Mouse (Mus musculus) CH12.LX (cell line): Measurements from ENCODE around the gene Poln.

Experiments
- CHD2 ChIP-seq: IDR thresholded peaks from 2 replicates; pipeline ENCODE4 v1.6.1; 2011; ENCODE audit warnings: low read length, improper control_type of control experiment
- CTCF ChIP-seq, 2 experiments: IDR thresholded peaks in 1 of 2; conservative IDR thresholded peaks in 1 of 2; 2 replicates each; pipeline ENCODE4 v1.5.1; 2011 to 2012; ENCODE audit warnings: low read depth in 2 of 2, low read length in 2 of 2, improper control_type of control experiment in 1 of 2, inconsistent platforms in 1 of 2, mild to moderate bottlenecking in 1 of 2, moderate library complexity in 1 of 2
- HCFC1 ChIP-seq: IDR thresholded peaks from 2 replicates; pipeline ENCODE4 v1.6.1; 2012; ENCODE audit warnings: low read depth, mild to moderate bottlenecking, inconsistent platforms, low read length, improper control_type of control experiment
- MAZ ChIP-seq: IDR thresholded peaks from 2 replicates; pipeline ENCODE4 v1.6.1; 2012; ENCODE audit warnings: low read depth, mild to moderate bottlenecking, inconsistent platforms, low read length, improper control_type of control experiment, moderate library complexity
- MXI1 ChIP-seq: IDR thresholded peaks from 2 replicates; pipeline ENCODE4 v1.6.1; 2011; ENCODE audit warnings: mild to moderate bottlenecking, low read depth, low read length, improper control_type of control experiment
- TCF12 ChIP-seq: IDR thresholded peaks from 2 replicates; pipeline ENCODE4 v1.6.1; 2014; ENCODE audit warnings: low read depth, mild to moderate bottlenecking, inconsistent platforms, low read length, improper control_type of control experiment
- USF1 ChIP-seq: IDR thresholded peaks from 2 replicates; pipeline ENCODE4 v1.6.1; 2014; ENCODE audit warnings: low read depth, mild to moderate bottlenecking, inconsistent platforms, low read length, improper control_type of control experiment

- TF ChIP-seq CTCF (conservative IDR thresholded peaks at IDR 0.05 in 1 of 2, IDR thresholded peaks at IDR 0.05 in 1 of 2; ENCODE audit: low read depth in 2 of 2, low read length in 2 of 2), result peak in 1 of 2 experiments; percentile 54; a peak in 2 of 4 replicates
- no peak for TF ChIP-seq HCFC1
- no peak for TF ChIP-seq MAZ
- no peak for TF ChIP-seq USF1
- TF ChIP-seq TCF12, result no peak
- TF ChIP-seq CHD2, result no peak
- TF ChIP-seq MXI1, result no peak
Observed at GRCm38 (mm10) chr5:34201396-34201795, 32.1 kb upstream of the Poln start.
